Mouse (Mus musculus) hindbrain, embryonic 10.5 days (tissue): ENCODE measurements around the gene Ssc4d. TPM values are rescaled to one million over a fixed set of nuclear protein-coding genes. Genes with fewer than 3 reads are reported as not detected.

Source experiments
- DNase-seq: peaks from one replicate; pipeline ENCODE4 v3.0.0-alpha.2; 2017; ENCODE audit warnings: low spot score
- H3K27ac ChIP-seq: fragments of 300-500 bp; sonication (generic); 2 replicates; pipeline ENCODE4 v1.5.1; 2016; ENCODE audit warnings: mild to moderate bottlenecking, moderate library complexity
- H3K27me3 ChIP-seq: fragments of 300-500 bp; sonication (generic); 2 replicates; pipeline ENCODE4 v1.6.1; 2016; ENCODE audit warnings: mild to moderate bottlenecking; ENCODE audit not compliant: poor library complexity, insufficient read depth, severe bottlenecking
- H3K36me3 ChIP-seq: fragments of 300-500 bp; sonication (generic); 2 replicates; pipeline ENCODE4 v1.6.1; 2016; ENCODE audit warnings: mild to moderate bottlenecking, moderate library complexity
- H3K4me1 ChIP-seq: fragments of 300-500 bp; sonication (generic); replicated peaks from 2 replicates; pipeline ENCODE4 v1.6.1; 2016; ENCODE audit warnings: mild to moderate bottlenecking
- H3K4me3 ChIP-seq: fragments of 300-500 bp; sonication (generic); 2 replicates; pipeline ENCODE4 v1.5.1; 2016; ENCODE audit warnings: mild to moderate bottlenecking, moderate library complexity
- H3K9me3 ChIP-seq: fragments of 300-500 bp; sonication (generic); 2 replicates; pipeline ENCODE4 v1.6.1; 2016; ENCODE audit warnings: mild to moderate bottlenecking, moderate library complexity
- WGBS: fragments of 180-500 bp; shearing (Covaris S2); methylation state at CpG from one replicate; pipeline ENCODE4 v1.1.7; 2016; 5-methylcytosine and 5-hydroxymethylcytosine counted together
- polyA plus RNA-seq: library from polyadenylated mRNA; unstranded; fragments of >200 nt; fragmentation: Nextera tagmentation; extraction: Ambion mirVana; gene quantifications from 2 replicates; pipeline ENCODE4 v1.2.1, GENCODE M21; 2016

The Ssc4d gene
- 1.3 and 1.6 TPM in 2 replicates for polyA plus RNA-seq

- DNase-seq = no peak
- H3K9me3 ChIP-seq = no peaks in the 10 kb centered on the region
- H3K4me3 ChIP-seq = peak within 1 kb of the TSS; percentile 28; the same call in 1 of the 2 replicates
- H3K27me3 ChIP-seq = no peaks in the 10 kb centered on the region
- H3K36me3 ChIP-seq = no peaks in the 10 kb centered on the region
- H3K4me1 ChIP-seq = peaks cover 7% of the 10 kb centered on the region
- 18% methylated on average over 9 of the region's 9 CpGs for WGBS
- H3K27ac ChIP-seq = peak within 1 kb of the TSS; percentile 53; the same call in 1 of the 2 replicates
Measured at GRCm38 (mm10) chr5:135974365-135974764, at the start of gene Ssc4d. TSS of gene Ssc4d (minus strand) at chr5:135974531.

- H3K27ac ChIP-seq = no peak overlapping the region
- DNase-seq = no peak
- H3K27me3 ChIP-seq = no peaks in the 10 kb centered on the region
- WGBS = 31% methylated on average over 1 of the region's 1 CpGs
- H3K36me3 ChIP-seq = peaks cover 60% of the 10 kb centered on the region
- H3K4me1 ChIP-seq = 0 out of 2 replicates have a peak, but pooled peaks cover 2% of the 10 kb centered on the region
- no peaks in the 10 kb centered on the region for H3K9me3 ChIP-seq
- H3K4me3 ChIP-seq = no peak overlapping the region
Measured at GRCm38 (mm10) chr5:136019907-136020306, 45.6 kb upstream of the Ssc4d start.

GRCm38 (mm10) chr5:136018726-136019125, 44.4 kb upstream of the Ssc4d start:
- Histone ChIP-seq H3K4me3 (no peak overlapping the region), H3K36me3 (peaks cover 60% of the 10 kb centered on the region), H3K27ac (no peak overlapping the region), H3K4me1 (0 out of 2 replicates have a peak, but pooled peaks cover 2% of the 10 kb centered on the region), H3K27me3 (no peaks in the 10 kb centered on the region), H3K9me3 (no peaks in the 10 kb centered on the region)
- DNase-seq = no peak
- 89% methylated on average over 2 of the region's 2 CpGs for WGBS

GRCm38 (mm10) chr5:136017262-136017661, 42.9 kb upstream of the Ssc4d start:
- Histone ChIP-seq H3K36me3 (peaks cover 70% of the 10 kb centered on the region), H3K9me3 (no peaks in the 10 kb centered on the region), H3K27ac (no peak overlapping the region), H3K4me3 (no peak overlapping the region), H3K4me1 (0 out of 2 replicates have a peak, but pooled peaks cover 2% of the 10 kb centered on the region), H3K27me3 (no peaks in the 10 kb centered on the region)
- 91% methylated on average over 6 of the region's 6 CpGs for WGBS
- no peak for DNase-seq

DNA sequence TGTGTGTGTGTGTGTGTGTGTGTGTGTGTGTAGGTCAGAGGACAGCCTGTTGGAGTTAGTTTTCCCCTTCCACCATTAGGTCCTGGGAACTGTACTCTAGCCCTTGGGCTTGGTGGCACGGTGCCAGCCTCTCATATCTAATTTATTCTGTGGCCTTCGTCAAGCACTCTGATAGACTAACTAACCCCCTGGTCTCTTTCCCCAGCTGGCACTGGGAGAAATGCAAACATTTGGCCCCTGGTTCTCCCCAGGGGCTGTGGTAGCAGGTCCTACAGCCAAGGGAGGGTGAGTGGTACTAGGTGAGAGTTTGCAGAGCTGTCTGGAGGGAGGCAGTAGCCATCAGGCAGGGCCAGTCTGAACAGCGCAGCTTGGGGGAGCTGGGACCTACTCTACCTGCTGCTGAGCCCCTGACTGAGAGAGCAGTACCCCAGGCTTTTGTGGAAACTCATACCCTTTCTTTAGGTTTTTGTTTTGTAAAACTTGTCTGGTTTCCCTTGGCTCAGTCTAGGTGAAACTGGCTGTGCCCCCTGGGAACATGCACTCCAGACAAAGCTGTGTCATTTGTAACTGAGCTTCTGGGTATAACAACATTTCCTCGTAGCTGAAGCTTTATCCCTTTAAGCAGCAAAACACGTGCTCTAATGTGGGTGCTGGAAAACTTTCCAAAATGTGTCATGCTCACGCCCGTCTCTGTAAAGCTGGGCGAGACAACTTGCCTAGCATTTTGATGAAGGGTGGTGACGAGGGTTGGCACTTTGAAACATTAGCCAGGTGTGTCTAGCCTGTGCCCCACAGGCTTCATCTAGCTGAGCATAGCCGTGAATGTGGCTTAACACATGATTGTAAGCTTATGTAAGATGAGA, 41.9 kb upstream of the Ssc4d start:
- no peaks in the 10 kb centered on the region for H3K9me3 ChIP-seq
- H3K27me3 ChIP-seq = no peaks in the 10 kb centered on the region
- H3K4me1 ChIP-seq = 0 out of 2 replicates have a peak, but pooled peaks cover 2% of the 10 kb centered on the region
- 84% methylated on average over 10 of the region's 10 CpGs for WGBS
- no peak overlapping the region for H3K27ac ChIP-seq
- DNase-seq = no peak
- H3K36me3 ChIP-seq = peaks cover 73% of the 10 kb centered on the region
- no peak overlapping the region for H3K4me3 ChIP-seq

DNA sequence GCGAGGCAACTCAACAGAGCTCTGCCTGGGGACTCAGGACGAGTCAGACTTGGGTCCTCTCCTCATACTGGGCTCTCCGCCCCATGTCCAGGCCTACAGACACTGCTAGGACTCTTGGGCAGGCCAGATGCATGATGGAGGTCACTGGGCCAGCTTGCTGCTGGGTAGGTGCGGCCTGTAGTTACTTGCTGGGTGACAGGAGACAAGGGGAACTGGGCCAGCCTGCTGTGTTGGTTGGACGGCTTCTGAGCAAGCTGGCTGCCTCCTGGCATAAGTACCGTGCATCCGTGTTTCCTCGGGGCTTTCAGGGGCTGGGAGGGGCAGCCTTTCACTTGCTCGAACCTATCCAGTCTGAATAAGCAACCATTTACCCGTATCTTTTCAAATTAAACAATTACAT, 41.3 kb upstream of the Ssc4d start:
- no peak overlapping the region for H3K27ac ChIP-seq
- peaks cover 75% of the 10 kb centered on the region for H3K36me3 ChIP-seq
- H3K27me3 ChIP-seq = no peaks in the 10 kb centered on the region
- no peak for DNase-seq
- WGBS = 89% methylated on average over 10 of the region's 10 CpGs
- no peak overlapping the region for H3K4me3 ChIP-seq
- H3K4me1 ChIP-seq = 0 out of 2 replicates have a peak, but pooled peaks cover 2% of the 10 kb centered on the region
- no peaks in the 10 kb centered on the region for H3K9me3 ChIP-seq

DNA sequence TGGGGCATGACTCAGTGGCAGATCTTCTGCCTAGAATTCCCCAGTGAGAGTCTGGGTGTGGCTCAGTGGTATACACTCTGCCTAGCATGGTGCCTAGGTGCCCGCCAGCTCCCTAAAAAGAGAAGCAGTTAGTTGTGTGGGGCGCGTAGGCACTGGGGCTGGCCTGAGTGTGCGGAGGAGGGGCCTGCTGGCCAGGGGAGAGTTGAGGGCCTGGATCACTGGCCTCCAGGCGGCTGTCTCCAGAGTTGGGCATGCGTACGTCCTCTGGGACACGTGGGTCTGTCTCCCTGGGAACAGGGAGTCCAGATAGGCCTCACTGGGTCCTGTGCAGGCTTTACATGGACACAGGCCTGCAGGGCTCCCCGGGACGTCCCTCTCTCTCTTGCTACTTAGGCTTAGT, 40.5 kb upstream of the Ssc4d start:
- Histone ChIP-seq H3K27me3 (no peaks in the 10 kb centered on the region), H3K27ac (no peak overlapping the region), H3K4me3 (no peak overlapping the region), H3K36me3 (peaks cover 75% of the 10 kb centered on the region), H3K4me1 (0 out of 2 replicates have a peak, but pooled peaks cover 2% of the 10 kb centered on the region), H3K9me3 (no peaks in the 10 kb centered on the region)
- WGBS = 86% methylated on average over 10 of the region's 10 CpGs
- no peak for DNase-seq

DNA sequence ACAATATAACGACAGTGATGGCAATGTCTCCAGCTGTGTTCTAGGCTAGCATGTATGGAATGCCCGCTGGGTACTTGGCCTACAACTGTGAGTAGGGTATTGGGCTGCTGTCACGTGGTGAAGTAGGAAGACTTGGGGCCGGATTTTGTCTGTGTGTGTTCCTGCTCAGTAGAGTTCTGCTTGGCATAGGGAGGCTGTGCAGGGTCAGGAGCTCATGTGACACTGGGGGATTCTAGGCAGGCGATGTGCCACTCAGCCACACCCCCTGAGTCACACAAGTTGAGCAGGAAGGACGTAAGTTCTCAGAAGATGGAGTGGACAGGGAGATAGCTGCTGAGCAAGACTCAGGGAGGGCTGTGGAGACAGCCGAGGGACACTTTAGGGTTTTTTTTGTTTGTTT, 33.4 kb upstream of the Ssc4d start:
- Histone ChIP-seq H3K36me3 (peaks cover 42% of the 10 kb centered on the region), H3K4me1 (peaks cover 4% of the 10 kb centered on the region; the same call in 1 of the 2 replicates), H3K27ac (no peak overlapping the region), H3K4me3 (no peak overlapping the region), H3K9me3 (no peaks in the 10 kb centered on the region), H3K27me3 (no peaks in the 10 kb centered on the region)
- no peak for DNase-seq
- 82% methylated on average over 7 of the region's 7 CpGs for WGBS

GRCm38 (mm10) chr5:136004537-136004936, 30.2 kb upstream of the Ssc4d start:
- WGBS = 85% methylated on average over 4 of the region's 4 CpGs

GRCm38 (mm10) chr5:136002751-136003151, 28.4 kb upstream of the Ssc4d start:
- 0 out of 2 replicates have a peak overlapping the region, but pooled peaks have one; percentile 29 for H3K27ac ChIP-seq
- no peak overlapping the region for H3K4me3 ChIP-seq
- peaks cover 52% of the 10 kb centered on the region for H3K36me3 ChIP-seq
- DNase-seq = no peak
- peaks cover 11% of the 10 kb centered on the region for H3K4me1 ChIP-seq
- H3K27me3 ChIP-seq = no peaks in the 10 kb centered on the region
- WGBS = 45% methylated on average over 3 of the region's 3 CpGs
- no peaks in the 10 kb centered on the region for H3K9me3 ChIP-seq

More at GRCm38 (mm10) chr5:136004537-136004936, 30.2 kb upstream of the Ssc4d start:
- Histone ChIP-seq H3K27me3 (no peaks in the 10 kb centered on the region), H3K9me3 (no peaks in the 10 kb centered on the region), H3K36me3 (peaks cover 40% of the 10 kb centered on the region), H3K27ac (no peak overlapping the region), H3K4me3 (no peak overlapping the region), H3K4me1 (peaks cover 11% of the 10 kb centered on the region)
- DNase-seq = no peak

DNA sequence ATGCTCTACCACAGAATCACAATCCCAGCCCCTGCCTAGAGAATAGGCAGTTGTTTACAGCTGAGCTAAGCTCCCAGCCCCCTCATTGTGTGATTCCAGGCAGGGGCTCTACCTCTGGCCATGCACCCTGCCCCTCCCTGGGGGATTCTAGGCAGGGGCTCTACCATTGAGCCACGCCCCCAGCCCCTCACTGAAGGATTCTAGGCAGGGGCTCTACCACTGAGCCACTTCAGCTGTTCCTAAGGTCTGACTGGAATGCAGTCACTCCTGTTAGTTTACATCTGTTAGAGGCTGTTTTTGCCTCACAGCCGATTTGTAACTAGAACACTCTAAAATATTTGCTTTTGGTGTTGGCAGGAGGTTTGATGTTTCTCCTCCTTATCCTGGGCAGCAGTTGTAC, 28.0 kb upstream of the Ssc4d start:
- DNase-seq = no peak
- Histone ChIP-seq H3K36me3 (peaks cover 57% of the 10 kb centered on the region), H3K27ac (no peak overlapping the region), H3K4me3 (no peak overlapping the region), H3K4me1 (peaks cover 11% of the 10 kb centered on the region), H3K27me3 (no peaks in the 10 kb centered on the region), H3K9me3 (no peaks in the 10 kb centered on the region)
- WGBS = 78% methylated on average over 2 of the region's 2 CpGs

GRCm38 (mm10) chr5:136001222-136001621, 26.9 kb upstream of the Ssc4d start:
- Histone ChIP-seq H3K9me3 (no peaks in the 10 kb centered on the region), H3K27ac (no peak overlapping the region), H3K36me3 (peaks cover 68% of the 10 kb centered on the region), H3K4me3 (no peak overlapping the region), H3K4me1 (peaks cover 15% of the 10 kb centered on the region), H3K27me3 (no peaks in the 10 kb centered on the region)
- DNase-seq = no peak
- WGBS = 90% methylated on average over 6 of the region's 6 CpGs

- H3K4me3 ChIP-seq = no peak overlapping the region
- H3K4me1 ChIP-seq = peaks cover 15% of the 10 kb centered on the region
- 96% methylated on average over 8 of the region's 8 CpGs for WGBS
- no peak overlapping the region for H3K27ac ChIP-seq
- H3K9me3 ChIP-seq = no peaks in the 10 kb centered on the region
- peaks cover 49% of the 10 kb centered on the region for H3K36me3 ChIP-seq
- no peaks in the 10 kb centered on the region for H3K27me3 ChIP-seq
- DNase-seq = no peak
Measured at GRCm38 (mm10) chr5:135996162-135996561, 21.8 kb upstream of the Ssc4d start.
